Mouse (Mus musculus): ENCODE results near the gene Mfsd4b3. TPM values are rescaled to one million over a fixed set of nuclear protein-coding genes. Genes with fewer than 3 reads are reported as not detected.
"Not testable (repeated sequence)": the region's sequence is repeated elsewhere in the genome, so short reads cannot be mapped to it uniquely, and the experiment has no call there.

The Mfsd4b3 gene
- under 1 TPM in 1 of 2 experiments, not detected in 1; 0.22 TPM for total RNA-seq (2021)

DNA sequence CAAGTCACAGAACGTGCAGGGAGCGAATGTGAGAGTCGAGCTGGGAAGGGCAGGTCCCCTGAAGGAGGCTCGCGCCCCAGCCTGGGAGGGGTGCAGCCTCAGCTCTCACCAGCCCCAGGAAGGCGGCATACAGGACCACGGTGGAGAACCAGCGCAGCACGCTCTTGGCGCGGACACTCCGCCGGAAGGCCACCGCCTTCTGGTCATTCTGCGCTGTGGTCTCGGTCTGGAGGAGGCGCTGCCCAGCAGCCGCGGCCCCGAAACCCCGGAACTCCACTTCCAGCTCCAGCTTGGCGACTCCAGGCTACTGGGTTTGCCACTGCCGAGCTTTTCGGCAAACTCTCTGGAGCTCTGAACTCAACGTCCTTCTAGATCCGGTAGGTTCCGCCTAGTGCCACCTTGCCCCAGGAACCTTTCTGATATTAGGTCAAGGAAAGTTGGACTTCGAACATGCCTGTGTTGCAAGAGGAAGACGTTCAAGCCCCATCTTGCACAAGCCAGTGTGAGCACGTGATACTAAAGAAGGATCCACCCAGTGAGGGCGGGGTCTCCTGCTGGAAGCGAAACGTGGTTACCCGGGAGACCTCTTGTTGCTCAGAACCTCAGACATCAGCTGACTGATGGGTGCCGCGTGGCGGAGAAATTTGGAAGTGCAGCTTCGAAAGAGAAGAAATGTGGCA, at the start of gene Mfsd4b3:
Gene Mfsd4b3 (minus strand): TSS at position 393 of the 680 bp plus-strand sequence.
- DNase-seq (ENCODE audit: extremely low spot score in 1 of 2, low spot score in 1 of 2), result peak; percentile 70 to 87

DNA sequence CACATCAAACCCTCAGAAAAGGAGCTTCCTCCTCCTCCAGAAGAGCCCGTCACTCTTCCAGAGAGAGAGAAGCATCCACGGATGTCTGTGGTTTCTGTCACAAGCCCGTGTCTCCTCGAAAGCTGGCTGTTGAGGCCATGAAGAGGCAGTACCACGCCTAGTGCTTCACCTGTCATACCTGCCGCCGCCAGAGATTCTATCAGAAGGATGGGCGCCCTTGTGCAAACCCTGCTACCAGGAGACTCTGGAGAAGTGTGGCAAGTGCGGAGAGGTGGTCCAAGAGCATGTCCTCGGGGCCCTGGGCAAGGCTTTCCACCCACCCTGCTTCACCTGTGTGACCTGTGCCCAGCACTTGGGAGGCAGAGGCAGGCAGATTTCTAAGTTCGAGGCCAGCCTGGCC, 49.6 kb upstream of the Mfsd4b3 start:
- no peak for DNase-seq (ENCODE audit: extremely low spot score in 1 of 2, low spot score in 1 of 2)

DNA sequence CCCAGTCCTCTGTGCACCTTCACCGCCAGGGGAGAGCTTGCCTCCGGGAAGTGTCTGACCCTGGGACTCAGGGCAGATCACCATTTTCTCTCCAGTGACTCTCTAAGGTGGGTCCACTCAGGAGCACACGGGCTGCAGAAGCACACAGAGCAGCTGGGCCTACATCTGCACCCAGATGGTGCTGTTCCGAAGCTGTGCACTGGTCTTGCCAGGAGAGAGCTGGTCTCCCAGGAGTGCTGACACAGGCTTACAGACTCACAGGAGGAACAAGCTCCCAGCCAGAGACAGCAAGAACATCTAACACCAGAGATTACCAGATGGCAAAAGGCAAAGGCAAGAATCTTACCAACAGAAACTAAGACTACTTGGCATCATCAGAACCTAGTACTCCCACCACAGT, 48.9 kb upstream of the Mfsd4b3 start:
- DNase-seq (ENCODE audit: extremely low spot score in 1 of 2, low spot score in 1 of 2), result not testable (repeated sequence)

DNA sequence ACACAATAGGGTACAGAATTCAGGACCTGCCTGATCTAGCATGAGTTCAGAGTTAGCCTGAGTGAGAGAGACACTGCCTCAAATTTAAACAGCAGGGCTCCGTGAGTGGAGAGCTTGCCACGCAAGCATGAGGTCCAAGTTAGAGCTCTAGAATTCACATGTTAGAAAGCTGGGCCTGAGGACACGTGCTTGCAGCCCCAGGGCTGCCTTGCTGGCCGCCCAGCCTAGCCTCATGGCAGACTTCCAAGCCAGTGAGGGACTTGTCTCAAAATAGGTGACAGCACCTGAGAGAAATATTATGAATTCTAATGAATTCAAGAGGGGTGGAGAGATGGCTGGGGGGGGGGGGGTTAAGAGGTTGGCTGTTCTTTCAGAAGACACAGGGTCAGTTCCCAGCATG, 48.0 kb upstream of the Mfsd4b3 start:
- no peak for DNase-seq (ENCODE audit: extremely low spot score in 1 of 2, low spot score in 1 of 2)

DNA sequence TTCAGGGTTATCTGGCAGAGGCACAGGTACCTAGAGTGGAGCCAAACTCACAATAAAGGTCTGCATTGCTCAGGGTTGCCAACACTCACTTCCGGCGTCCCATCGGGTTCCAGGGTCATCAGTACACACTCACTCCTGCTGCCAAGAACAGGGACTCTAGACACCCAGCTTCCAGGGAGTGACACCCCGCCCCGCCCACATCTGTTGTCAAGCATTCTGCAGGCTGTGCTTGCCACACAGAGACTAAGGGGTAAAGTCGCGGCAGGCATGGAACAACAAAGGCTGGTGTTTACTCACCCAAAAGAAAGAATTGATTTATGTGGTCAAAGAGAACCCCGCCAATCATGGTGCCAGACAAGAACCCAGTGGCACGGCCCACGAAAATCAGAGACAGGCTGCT, 47.0 kb upstream of the Mfsd4b3 start:
- DNase-seq (ENCODE audit: extremely low spot score in 1 of 2, low spot score in 1 of 2), result no peak

DNA sequence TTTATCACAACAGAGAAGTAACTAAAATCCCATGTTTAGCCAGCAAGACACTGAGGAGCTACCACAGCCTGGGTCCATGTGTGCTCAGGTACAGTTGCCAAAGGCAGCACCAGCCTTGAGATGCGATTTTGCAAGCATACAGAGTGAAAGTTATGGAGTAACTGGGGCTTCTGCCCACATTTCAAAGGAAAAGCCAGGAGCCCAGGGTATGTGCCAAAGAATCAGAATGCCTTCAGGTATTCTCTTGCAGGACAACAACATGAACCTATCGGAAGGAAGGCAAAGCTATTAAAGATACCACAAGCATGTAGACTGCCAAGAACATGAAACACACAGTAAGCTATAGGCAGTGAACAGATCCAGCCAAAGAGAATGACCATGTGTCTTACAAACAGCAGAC, 40.8 kb upstream of the Mfsd4b3 start:
- no peak for DNase-seq (ENCODE audit: extremely low spot score in 1 of 2, low spot score in 1 of 2)

DNA sequence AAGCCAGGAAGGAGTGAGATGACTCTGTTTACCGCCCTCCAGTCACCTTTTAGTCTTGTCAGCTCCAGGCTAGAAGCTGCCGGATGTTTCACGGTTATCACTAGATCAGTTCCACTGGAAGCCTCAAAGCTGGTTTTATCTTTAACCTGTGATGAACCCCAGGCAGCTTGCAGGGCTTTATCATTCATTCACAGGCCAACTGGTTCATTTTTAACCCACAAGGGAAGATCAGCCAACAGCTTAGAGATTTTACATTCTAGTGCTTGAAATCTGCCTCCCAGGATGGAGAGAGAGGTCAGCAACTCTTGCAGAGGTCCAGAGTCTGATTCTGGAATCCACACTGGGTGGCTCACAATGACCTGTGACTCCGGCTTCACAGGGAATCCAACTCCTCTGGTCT, 31.2 kb upstream of the Mfsd4b3 start:
- DNase-seq (ENCODE audit: extremely low spot score in 1 of 2, low spot score in 1 of 2), result no peak

DNA sequence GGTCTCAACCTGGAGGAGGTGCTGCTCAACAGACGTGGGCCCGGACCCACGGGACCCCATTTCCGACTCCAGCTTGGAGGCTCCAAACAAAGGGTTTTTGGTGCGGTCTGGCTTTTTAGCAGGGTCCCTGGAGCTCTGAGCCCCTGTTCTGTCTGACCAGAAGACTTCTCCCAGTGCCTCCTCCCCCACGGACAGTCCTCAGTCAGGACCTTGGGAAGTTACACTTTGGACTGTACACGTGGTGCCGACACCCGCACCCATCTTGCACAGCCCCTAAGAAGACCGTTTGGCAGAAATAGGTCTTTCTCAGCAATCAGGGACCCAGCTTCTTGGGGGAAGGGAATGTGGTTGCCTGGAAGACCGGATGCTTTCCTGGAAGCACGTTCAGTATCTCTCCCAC, 26.5 kb upstream of the Mfsd4b3 start, which contains the start of gene Mfsd4b5:
Gene Mfsd4b5 (minus strand): TSS at position 181 of the 400 bp plus-strand sequence.
- no peak for DNase-seq (ENCODE audit: extremely low spot score in 1 of 2, low spot score in 1 of 2)

DNA sequence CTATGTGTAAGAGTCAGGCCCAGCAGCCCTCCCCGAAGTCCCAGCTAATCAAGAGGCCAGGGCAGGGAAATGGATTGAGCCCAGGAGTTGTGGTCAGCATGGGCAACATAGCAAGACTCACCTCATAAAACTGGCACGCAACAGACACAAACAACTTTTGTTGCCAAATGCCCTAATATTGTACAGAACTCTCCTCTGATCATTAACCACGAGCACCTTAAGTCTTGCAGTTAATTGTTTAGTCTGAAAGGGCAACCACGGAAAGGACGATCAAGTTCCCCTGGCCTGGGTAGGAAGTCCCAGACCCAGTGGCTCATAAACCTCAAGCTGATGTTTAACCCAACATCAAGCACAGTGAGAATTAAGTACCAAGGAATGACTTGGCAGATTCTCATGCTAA, 22.7 kb upstream of the Mfsd4b3 start:
- DNase-seq (ENCODE audit: extremely low spot score in 1 of 2, low spot score in 1 of 2), result no peak

DNA sequence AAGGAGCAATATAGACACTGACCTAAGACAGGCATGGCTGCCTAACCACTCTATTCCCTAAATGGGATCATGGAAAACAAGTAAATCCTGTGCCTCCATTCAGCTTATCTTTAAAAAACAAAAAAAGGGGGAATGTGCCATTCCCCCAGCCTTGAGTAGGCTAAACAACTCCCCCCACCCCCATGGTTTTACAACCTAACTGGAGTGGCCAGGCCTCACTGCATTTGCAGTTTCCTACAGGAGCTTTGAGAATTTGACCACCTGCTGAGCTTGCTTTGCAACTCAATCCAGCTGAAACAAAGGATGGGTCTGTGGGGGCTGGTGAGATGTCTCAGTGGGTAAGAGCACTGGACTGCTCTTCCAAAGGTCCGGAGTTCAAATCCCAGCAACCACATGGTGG, 18.3 kb upstream of the Mfsd4b3 start:
- DNase-seq (ENCODE audit: extremely low spot score in 1 of 2, low spot score in 1 of 2), result no peak

DNA sequence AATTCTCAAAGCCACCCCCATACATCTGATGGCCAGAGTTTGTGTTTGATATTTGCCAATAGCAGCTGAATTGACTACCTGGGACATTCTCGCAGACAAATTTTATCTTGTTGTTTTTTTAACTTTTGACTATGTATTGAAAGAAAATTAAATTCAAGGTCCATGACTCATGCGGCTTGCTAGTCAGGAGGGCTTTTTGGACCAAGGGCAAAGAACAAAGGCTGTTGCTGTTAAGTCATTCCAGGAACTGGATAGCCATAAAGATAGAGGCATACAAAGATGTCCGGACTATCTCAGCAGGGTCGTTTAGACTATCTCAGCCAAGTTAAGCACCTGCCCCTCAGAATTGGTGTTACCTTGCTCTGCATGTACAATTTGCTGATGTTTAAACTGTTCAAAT, 17.4 kb upstream of the Mfsd4b3 start:
- no peak for DNase-seq (ENCODE audit: extremely low spot score in 1 of 2, low spot score in 1 of 2)

DNA sequence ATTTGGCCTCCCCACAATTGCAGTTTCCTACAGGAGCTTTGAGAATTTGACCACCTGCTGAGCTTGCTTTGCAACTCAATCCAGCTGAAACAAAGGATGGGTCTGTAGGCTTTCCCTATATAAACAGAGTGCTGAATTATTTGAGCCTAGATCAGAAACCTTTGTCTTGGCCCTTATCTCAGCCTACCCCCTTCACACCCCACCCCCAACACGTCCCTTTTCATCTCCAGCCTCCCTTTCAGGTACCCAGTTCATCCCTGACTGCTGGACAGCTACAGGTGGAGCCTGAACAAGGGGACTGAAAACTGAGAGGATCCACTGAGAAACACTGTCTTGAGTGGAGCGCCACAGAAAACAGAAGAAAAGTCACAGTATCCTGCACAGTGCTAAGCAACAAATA, 15.8 kb upstream of the Mfsd4b3 start:
- DNase-seq (ENCODE audit: extremely low spot score in 1 of 2, low spot score in 1 of 2), result no peak

DNA sequence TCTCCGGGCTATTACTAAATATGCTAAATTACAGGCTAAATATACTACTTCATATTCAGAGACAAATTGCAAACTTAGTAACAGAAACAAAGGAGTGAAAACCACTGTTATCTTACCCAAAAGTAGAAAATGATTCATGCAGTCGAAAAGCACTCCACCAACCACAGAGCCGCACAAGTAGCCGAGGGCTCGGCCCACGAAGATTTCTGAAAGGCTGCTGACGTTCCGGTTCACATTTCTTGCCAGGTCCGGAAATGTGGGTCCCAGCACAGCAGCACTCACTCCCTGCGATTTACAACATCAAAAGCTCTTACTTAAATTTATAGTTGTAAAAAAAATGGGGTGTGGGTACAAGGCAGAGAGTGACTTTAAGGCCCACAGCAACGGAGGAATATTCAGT, 15.0 kb upstream of the Mfsd4b3 start:
- no peak for DNase-seq (ENCODE audit: extremely low spot score in 1 of 2, low spot score in 1 of 2)

DNA sequence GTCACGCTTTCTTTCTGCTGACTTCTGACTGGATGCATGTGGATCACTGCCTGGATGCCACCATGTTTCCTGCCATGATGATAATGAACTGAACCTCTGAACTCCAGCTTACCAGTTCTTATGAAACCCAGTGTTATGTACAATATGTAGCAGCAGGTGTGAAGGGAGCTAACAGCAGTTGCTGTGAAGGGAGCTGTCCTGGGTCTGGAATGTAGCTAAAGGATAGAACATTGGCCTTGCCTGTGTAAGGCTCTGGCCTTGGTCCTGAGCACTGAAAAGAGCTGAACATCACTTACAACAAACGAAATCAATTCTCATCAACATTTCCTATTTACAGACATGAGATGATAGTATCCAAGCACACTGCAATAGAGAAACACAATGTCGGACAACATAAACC, 7.6 kb upstream of the Mfsd4b3 start:
- DNase-seq (ENCODE audit: extremely low spot score in 1 of 2, low spot score in 1 of 2), result no peak

DNA sequence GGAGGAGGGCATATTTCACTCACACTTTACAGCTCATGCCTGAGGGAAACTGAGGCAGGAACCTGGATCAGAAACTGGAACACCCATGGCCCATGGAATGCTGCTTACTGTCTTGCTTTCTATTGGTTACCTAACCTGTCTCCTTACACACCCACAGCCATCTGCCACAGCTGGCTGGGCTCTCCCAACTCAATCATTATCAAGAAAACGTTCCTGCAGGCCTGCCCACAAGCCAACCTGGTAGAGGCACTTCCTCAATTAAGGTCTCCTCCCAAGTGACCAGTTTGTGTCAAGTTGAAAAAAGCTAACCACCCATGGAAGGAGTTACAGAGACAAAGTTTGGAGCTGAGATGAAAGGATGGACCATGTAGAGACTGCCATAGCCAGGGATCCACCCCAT, 2.0 kb upstream of the Mfsd4b3 start:
- no peak for DNase-seq (ENCODE audit: extremely low spot score in 1 of 2, low spot score in 1 of 2)

DNA sequence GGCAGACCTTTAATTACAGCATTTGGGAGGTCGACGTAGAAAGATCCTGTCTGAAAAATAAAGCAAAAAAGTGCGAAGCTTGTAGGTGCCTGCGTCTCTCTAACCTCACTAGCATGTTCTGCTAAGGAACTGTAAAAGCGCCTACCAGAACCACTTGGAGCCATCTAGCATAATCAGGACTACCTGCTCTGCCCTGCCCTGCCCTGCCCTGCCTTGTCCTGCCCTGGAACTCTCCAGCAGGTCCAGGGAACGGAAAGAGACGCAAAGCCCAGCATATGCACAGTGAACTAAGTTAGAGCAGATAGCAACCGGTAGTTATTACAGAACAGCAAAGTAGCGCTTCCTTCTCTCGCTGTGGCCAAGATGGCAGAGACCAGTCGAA, 479 bp upstream of the Mfsd4b3 start:
- no peak for DNase-seq (ENCODE audit: extremely low spot score in 1 of 2, low spot score in 1 of 2)

DNA sequence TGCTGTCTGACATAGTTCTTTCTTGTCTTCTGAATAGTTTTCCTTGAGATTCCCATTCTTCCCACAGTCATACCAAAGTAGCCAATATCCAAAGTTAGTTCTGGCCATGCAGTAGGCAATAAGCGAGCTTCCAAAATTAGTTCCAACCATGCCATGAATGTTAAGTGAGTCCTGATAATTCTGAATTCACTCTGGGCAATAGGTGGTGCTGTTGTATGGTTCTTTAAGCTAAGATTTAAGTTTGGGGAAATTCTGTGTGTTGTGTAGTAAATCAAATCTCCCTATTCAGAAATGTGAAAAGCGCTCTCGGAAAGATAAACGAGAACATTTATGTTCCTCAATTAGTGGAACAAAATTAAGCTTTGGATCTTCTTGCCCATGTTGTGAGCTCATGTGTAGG, 1.7 kb downstream of the Mfsd4b3 start:
- no peak for DNase-seq (ENCODE audit: extremely low spot score in 1 of 2, low spot score in 1 of 2)

DNA sequence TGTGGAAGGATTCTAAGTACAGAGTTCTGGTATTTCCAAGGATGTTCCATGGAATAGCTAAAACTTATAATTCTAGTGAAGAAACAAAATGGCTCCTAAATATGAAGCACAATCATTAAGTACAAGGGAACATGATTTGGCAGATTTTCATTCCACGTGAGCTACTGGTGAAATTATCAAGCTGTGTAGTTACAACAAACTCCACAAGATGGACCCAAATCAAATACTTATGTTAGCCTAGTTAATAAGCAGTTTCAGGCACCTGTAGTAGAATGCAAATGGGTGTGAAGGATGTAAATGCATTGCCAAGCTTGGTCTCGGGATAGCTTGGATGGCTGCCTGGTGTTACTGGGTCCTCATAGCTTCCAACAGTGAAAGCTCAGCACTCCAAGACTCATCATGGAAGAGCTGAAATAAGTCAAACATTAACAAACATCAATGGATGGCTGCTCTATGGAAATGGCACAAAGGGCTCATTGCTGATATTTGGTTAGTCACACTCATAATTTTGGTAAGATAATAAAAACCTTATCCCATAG, 3.5 kb downstream of the Mfsd4b3 start:
- DNase-seq (ENCODE audit: extremely low spot score in 1 of 2, low spot score in 1 of 2), result no peak

DNA sequence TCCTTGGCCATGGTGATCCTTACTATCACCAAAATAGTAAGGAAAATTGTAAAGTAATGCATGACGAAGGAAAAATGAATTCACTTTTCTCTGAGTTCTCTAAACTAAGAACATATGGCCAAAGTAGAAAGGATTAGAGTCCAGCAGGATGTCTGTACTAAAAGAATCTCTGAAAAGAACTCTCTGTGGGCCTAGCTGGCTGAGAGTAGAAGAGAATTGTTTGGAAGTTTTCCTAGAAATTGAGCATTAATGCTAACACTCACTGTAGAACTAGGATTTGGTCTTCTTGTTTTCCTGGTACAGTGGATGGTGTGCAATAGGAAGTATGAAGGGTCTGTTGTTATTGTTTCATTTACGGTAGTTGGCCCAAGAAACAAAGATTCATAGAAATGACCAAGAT, 4.8 kb downstream of the Mfsd4b3 start:
- DNase-seq (ENCODE audit: extremely low spot score in 1 of 2, low spot score in 1 of 2), result no peak

DNA sequence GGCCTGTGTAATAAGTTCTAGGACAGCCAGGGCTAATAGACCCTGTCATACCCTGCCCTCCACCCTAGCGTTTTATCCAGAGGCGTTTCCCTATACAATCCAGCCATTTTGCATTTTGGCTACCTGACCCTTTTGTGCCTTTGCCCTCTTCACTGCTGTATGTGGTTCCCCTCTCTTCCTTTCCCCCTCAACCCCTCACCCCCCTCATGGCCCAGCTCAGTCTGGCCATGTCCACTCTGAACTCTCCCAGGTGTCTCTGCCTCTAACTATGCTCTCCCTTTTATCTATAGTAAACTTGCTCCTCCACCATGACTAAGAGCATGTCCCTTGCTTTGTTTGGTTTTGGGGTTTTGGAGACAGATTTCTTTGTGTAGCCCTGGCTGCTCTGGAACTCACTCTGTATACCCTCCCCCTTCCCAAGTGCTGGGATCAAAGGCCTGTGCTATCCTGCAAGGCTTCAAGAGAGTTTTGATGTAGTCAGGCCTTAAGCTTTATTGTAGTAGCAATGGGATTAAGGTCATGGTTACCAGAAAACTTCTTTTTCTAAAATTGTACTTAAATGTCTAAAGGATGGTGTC, 10.5 kb downstream of the Mfsd4b3 start:
- DNase-seq (ENCODE audit: extremely low spot score in 1 of 2, low spot score in 1 of 2), result no peak

DNA sequence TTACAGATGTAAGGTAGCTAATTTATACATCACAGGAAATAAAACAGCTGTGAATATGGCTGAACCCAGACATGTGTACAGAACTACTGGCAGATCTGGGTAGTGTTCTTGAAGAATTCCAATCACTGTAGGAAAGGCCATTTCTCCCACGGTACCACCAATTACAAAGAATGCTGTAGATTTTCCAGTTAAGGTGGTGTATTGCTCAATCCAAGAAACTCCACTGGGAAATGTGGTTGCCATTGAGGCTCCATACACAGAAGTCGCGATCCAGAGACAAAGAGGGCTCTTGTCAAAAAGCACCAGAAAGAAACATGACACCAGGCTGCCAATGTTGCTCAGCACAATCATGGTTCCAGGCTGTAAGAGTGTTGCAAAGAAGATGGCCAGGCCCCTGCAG, 12.8 kb downstream of the Mfsd4b3 start:
- DNase-seq (ENCODE audit: extremely low spot score in 1 of 2, low spot score in 1 of 2), result not testable (repeated sequence)

DNA sequence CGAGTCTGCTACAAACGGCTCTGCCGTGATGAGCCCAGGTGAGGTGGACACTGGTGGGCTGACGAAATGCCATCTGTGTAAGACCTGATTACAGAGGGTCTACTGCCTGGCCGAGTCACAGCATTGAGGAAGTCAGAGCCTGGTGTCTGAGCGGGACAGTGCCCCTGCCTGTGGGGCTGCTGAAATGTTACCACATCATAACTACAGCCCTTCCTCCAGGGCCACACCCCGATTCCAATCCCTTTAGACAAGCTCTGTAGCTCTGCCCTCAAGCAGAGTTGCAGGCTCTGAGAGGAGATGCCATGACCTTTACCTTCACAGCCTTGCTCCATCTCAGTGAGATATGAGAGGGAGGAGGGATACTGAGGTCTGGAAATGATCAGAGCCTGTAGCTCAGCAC, 23.4 kb downstream of the Mfsd4b3 start:
- DNase-seq (ENCODE audit: extremely low spot score in 1 of 2, low spot score in 1 of 2), result no peak
